Mouse (Mus musculus) left cerebral cortex, postnatal 14 days (tissue): ENCODE results near the gene Themis2. TPM values are rescaled to one million over a fixed set of nuclear protein-coding genes. Genes with fewer than 3 reads are reported as not detected.

Experiments used
- DNase-seq, 2 experiments: peaks; one replicate each; pipeline ENCODE4 v3.0.0; 2021 to 2022; ENCODE audit warnings: low spot score in 2 of 2, mixed read lengths in 1 of 2
- intact Hi-C: fragments of 180-260 bp; cut with DNase I; formaldehyde crosslinking; loops from one replicate; pipeline ENCODE4 v1.15.1; 2025
- long read RNA-seq, 2 experiments: library from polyadenylated mRNA; stranded (forward); transcript quantifications; one replicate each; pipeline ENCODE4 v2.0.0; 2021
- total RNA-seq, 2 experiments: library from RNA; stranded (reverse); gene quantifications; 2 replicates each; pipeline ENCODE4 v1.2.3; 2021

Themis2 gene
- total RNA-seq: under 1 TPM; 0.90 to 0.97 TPM
- long read RNA-seq, experiment 1: 0 reads
- long read RNA-seq, experiment 2, partial matches to known transcripts: 0 of 1 reads
- long read RNA-seq, experiment 2, other reads (novel, unspliced or antisense): 0 of 1 reads

DNA sequence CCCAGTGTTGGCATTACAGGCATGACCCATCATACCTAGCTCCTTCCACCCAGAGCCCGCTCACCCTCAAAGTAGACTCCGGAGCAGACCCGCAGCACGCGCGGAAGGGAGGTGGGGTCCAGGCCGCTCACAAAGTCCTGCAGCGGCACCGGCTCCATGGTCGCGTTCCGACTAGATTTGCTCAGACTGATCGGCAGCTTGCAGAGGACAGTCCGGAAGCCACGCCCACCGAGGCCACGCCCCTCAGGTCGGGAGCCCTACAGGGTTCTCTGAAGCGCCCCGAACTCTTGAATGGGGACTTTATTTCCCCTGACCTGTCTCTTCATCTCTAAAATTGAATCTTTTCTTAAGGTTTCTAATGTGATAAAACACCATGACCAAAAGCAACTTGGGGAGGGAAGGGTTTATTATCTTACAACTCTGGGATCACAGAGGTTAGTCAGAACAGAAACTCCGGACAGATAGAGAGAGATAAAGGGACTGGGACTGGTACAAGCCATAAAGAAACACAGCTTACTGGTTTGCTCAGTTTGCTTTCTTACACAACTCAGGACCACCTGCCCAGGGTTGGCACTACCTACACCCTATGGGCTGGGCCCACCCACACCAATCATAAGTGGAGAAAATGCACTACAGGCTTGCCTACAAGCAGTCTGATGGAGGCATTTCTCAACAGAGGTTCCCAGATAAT lies at the start of gene Themis2:
Gene Themis2 (minus strand): TSS at position 192 of the 691 bp plus-strand sequence.
- intact Hi-C loops: no loop called here
- DNase-seq: peak in 1 of 2 experiments; percentile 49

DNA sequence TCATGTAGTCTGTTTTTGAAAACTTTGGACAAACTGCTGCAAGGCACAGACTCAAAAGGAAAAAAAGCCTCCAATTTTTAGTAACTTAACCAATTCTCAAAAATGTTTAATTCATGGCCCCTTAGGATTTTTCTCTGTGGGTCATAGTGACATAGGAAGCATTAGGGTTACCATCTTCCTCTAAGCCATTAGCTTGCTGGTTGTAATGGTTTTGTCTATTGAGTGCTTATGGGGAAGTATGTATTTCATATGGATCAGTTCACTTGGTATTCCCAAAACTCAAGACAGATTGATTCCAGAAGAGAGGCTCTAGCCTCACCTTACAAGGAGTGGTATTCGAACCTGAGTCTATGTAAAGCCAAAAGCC lies 47.5 kb upstream of the Themis2 start:
- DNase-seq: no peak
- intact Hi-C loops: loop anchor here (5.0 kb wide), 1 partner anchor 79 kb away; the partner anchor contains the start of gene Fam76a

DNA sequence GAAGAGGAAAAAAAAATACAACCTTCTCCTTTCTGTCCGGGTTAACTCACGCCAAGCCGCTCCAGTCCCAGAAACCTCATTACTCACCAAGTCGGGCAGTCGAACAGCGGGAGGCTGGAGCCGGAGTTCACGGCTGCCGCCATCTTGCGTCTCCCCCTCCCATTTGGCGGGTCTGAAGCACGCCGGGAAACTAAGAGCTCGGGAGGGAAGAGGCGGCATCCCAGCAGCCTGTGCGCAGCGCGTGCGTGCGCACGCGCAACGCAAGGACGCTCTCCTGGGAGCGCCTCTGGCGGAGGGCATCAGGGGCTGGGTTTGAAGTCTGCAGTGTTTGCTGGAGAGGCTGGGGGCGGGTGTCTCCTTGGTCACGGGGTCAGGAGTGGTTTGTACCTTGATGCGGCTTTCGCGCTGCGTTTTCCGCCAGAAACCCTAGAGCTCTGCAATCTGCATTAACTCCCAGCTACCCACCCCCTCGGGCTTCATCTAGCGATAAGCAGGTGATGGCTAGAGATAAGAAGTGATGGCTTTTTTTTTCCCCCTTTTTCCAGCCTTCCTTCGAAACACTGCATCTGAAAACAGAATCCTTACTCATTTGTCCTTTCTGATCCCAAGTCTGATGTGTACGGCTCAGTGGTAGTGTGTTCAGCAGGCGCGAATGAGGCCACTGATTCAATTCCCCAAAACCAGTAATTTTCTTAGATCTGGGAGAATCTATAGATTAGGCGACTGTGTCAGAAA lies 47.0 kb upstream of the Themis2 start, which contains the start of gene Ppp1r8:
Gene Ppp1r8 (minus strand): TSS at position 200 of the 735 bp plus-strand sequence.
- DNase-seq: peak; percentile 92
- intact Hi-C loops: loop anchor here (5.0 kb wide), 1 partner anchor 79 kb away; the partner anchor contains the start of gene Fam76a

DNA sequence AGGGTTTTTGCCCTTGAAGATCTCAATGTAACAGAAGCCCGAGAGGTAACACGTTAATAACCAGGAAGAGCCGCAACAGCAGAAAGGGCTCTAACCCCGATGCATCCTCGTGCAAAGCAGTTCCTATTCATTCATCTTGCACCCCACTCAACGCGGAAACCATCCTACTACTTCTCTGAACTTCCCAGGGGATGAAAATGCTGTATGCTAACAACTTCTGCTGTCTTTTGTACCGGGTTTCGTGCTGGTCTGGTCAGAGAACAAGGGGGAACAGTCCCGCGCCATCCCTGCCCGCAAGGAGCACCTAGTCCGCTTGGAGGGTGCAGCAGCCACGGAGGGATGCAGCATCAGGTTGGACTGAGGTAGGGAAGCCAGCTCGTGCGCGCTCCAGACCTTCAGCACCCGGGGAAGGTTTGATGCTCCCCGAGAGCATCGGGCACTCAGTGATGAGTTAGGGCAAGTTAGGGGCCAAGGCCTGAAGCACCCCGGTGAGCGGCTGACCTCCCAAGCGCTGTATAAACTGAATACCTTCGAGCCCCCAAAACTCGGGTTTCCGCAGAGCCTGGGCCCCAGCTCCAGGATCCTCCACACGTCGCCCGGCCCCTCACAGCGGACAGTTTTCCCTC lies 46.2 kb upstream of the Themis2 start:
- intact Hi-C loops: loop anchor here (5.0 kb wide), 1 partner anchor 80 kb away; the partner anchor contains the start of gene Fam76a
- DNase-seq: no peak

DNA sequence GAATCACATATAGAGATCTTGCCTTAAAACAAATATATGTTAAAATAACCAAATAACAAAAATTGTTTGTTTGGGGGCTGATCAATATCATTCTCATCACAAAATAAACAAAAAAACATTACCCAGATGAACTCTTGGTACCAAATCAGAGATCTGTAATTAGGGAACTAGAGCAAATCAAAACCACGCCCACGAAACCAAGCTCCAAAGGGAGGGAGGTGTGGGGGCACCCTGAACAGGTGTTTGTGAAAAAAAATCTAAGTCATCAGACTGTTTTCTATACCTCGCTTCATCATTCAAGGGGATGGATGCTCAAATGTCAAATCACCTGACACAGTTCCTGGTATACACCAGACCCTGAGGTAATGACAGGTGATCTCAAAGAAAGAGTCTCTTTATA lies 45.3 kb upstream of the Themis2 start:
- DNase-seq: no peak
- intact Hi-C loops: loop anchor here (5.0 kb wide), 1 partner anchor 81 kb away; the partner anchor contains the start of gene Fam76a

DNA sequence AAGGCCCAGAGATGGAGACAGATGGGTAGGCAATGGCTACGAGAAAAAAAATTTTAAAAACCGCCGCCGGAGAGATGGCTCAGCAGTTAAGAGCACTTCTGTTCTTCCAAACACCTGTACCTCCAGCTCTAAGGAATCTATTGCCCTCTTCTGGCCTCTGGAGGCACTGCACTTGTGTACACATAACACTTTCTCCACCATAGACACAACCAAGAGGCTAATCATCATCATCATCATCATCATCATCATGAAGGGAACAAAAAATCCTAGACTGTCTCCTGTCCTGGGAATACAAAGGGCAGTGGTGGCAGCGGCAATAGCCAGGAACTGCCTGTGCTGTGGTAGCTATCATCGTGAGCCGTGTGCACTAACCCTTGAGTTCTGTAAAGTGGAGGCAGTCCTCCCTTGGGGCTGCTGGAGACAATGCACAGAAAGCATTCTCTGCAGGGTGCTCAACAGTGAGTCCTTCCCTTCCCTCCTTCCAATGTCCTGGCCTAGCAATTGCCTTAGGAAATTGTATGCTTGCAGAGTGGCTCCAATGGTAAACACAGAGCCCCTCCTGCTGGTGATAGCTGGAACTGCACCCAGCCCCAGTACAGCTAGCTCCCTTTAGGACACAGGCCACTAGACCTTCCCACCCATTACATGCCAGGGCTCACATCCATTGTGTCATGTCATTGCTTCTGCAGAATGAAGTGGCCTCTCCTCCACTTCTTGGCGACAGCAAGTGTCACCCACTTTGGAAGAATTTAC lies 27.6 kb upstream of the Themis2 start:
- intact Hi-C loops: loop anchor here (2.0 to 10.0 kb wide), 2 partner anchors 47 to 129 kb away; no protein-coding TSS in a partner anchor
- DNase-seq: peak; percentile 73 to 78

DNA sequence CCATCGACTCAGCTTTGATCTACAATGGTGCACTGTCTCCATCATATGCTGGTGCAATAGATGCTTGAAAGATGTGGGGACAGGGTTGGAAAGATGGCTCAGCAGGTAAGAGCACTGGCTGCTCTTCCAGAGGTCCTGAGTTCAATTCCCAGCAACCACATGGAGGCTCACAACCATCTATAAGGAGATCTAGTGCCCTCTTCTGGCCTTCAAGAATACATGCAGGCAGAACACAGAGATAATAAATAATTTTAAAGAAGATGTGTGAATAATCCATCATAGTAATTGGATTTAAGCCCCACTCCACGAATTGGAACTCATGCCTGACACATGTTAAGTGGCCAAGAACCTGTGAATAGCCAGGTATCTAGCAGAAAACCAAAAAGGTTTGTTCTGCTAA lies 22.3 kb upstream of the Themis2 start:
- intact Hi-C loops: no loop called here

DNA sequence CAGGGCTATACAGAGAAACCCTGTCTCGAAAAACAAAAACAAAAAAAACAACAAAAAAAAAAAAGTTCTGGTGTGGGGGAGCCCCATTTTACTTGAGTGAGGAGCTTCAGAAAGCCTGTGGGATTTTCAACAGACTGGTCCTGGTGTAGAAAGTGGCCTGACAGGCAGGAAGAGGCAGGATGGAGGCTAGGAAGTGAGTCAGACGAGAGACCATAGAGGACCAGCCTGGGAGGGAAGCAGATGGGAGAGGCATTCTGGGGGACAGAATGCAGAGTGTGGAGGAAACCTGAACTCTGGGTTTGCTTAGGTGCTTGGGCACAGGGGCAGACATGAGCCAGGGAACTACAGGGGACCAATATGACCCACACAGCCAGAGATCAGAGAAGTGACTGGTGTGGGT lies 20.7 kb upstream of the Themis2 start:
- no peak for DNase-seq
- intact Hi-C loops: no loop called here

More for the DNA sequence above, 22.3 kb upstream of the Themis2 start:
- DNase-seq: no peak

DNA sequence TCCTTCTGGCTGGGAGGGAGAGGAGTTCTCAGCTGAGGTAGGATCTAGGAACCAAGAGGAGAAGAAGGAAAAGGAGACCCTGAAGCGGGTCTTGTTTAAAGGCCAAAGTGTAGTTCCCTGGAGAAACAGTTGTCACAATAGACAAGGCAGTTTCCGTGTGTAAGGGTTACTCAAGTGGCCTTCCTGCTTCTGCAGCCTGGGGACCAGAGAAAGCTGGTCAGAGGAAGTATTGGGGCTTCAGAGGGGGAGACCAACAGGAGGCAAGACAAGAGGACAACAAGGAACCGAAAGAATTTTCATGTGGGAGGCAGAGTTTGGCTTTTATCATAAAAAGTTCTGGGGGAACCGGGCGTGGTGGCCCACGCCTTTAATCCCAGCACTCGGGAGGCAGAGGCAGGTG lies 20.2 kb upstream of the Themis2 start:
- intact Hi-C loops: no loop called here
- no peak for DNase-seq

DNA sequence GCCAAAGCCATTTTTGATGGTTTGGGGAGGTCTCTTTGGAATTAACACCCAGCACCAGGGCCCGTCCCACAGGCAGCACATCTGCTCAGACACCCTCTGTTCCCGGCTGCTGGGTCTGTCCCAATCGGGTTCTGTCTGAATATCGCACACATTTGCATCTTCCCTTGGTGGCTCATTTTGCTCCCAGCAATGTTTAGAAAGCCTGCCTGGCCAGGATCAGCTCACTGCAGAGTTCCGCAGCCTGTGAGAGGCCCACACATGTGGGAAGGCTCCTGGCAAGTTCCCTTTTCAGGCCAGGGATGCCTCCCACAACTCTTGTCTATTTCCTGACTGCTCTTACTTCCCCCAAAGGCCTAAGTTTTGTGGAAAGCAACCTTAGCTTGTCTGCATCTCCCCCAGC lies 13.4 kb upstream of the Themis2 start:
- intact Hi-C loops: no loop called here
- DNase-seq: peak; percentile 57 to 65

DNA sequence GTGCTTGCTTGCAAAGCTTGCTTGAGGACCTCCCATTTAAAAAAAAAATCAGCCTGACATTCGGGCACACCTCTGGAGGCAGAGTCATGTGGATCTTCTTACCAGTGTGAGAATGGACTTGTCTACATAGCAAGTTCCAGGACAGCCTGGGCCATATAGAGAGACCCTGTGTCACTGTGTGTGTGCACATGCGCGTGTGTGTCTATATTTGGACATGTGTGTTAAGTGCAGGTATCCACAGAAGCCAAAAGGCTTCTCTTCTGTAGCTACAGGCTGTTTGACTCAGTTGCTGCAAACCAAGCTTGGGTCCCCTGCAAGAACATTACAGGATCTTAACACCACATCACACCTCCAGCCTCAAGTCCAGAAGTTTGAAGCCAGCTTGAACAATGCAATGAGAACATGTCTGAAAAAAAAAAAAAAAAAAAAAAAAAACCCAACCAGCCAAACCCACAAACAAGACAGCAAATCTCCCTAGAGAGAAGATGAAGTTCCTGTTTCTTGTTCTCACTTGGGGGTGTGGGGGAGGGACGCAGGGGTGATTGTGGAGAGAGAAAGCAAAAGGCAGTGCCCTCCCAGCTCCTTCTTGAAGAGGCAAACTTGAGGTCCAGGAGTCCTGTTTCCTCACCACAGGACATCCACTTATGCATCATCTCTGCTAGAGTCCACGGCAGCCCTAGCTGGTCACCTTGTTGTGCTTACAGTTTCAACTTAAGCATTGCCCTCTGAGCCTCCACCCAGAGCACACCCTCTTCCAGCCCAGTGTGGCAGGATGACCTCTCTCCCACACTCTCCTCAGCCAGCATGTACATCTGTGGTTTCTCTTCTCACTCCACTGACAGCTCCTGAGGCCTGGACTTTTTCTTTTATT lies 11.8 kb upstream of the Themis2 start:
- intact Hi-C loops: no loop called here

DNA sequence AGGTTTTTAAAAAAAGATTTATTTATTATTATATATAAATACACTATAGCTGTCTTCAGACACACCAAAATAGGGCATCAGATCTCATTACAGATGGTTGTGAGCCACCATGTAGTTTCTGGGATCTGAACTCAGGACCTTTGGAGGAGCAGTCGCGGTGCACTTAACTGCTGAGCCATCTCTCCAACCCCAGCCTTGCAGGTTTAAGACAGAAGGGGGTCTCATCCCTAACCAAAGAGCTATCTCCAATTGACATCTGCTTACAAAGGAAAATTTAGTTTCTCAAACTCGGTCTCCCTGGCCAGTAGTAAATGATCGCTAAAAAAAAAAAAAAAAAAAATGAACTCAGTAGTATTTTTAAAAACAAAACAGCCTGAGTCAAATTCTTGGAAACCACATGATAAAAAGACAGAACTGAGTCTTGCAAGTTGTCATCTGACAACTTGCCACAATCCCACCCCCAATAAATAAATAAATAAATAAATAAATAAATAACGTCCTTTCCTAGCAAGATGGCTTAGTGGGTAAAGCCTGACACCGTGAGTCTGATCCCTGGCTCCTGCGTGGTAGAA lies 10.5 kb upstream of the Themis2 start:
- intact Hi-C loops: no loop called here

More for the DNA sequence above, 11.8 kb upstream of the Themis2 start:
- no peak for DNase-seq

DNA sequence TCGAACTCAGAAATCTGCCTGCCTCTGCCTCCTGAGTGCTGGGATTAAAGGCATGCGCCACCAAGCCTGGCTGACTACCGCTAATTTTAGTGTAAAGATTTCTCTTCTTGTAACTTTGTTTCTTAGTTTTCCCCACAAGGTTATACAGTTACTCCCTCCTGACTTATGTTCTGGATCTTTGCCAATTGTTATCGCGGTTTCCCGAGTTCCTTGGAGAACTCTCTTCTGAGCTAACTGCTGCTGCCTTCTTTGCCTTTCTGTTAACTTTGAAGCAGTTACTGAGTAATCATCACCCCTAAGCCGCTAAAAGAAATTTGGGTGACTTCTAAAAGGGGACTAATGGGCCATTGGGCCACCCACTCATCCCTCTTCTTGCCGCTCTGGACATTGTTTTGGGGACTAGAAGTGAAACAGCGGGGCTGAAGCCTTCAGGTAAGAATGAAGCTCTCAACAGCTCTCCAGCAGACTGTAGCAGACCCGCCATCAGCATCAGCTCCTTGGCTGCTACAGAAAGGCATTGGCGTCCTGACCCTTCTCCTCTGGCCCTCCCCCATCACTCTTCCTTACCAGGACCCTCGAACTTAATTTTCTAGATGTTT lies 9.5 kb upstream of the Themis2 start:
- no peak for DNase-seq
- intact Hi-C loops: no loop called here

More for the DNA sequence above, 10.5 kb upstream of the Themis2 start:
- DNase-seq: no peak

DNA sequence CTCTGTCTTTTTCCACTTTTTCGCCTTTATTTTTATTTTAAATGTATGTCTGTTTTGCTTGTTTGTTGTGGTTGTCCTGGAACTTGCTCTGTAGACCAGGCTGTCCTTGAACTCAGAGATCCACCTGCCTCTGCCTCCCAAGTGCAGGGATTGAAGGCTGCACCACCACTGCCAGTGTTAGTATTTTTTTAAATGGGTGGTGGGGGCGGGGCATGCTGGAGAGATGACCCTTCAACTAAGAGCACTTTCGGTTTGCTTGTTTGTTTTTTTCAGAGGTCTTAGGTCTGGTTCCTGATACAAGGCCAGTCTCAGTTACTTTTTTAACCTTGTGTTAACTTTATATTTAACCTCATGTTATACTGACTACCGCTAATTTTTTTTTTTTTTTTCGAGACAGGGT lies 9.0 kb upstream of the Themis2 start:
- intact Hi-C loops: no loop called here
- DNase-seq: no peak

DNA sequence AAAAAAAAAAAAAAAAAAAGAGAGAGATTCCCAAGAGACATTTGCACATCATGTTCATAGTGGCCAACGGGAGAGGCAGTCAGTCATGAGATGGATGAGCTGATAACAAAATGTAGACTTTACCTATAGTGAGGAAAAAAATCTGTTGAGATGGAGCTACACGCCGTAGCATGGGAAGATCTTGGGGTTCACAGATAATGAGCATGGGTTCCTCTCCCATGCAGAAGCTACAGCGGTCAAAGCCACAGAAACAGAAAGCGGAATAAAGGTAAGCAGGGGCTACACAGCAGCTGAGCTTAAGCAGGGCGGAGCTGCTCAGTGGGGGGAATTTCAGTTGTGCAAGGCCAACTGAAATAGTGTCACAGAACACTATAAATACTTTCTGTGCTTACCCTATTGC lies 8.1 kb upstream of the Themis2 start:
- no peak for DNase-seq
- intact Hi-C loops: no loop called here

DNA sequence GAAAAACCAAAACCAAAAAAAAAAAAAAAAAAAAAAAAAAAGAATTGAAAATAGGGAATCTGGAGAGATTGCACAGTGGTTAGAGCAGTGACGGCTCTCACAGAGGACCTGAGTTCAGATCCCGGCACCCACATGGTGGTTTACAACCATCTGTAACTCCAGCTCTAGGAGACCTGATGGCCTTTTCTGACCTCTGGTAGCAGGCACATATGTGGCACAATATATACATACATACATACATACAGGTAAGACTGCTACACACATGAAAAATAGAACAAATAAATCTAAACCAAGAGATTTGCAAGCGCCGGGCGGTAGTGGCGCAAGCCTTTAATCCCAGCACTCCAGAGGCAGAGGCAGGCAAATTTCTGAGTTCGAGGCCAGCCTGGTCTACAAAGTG lies 7.7 kb upstream of the Themis2 start:
- intact Hi-C loops: no loop called here
- DNase-seq: no peak

DNA sequence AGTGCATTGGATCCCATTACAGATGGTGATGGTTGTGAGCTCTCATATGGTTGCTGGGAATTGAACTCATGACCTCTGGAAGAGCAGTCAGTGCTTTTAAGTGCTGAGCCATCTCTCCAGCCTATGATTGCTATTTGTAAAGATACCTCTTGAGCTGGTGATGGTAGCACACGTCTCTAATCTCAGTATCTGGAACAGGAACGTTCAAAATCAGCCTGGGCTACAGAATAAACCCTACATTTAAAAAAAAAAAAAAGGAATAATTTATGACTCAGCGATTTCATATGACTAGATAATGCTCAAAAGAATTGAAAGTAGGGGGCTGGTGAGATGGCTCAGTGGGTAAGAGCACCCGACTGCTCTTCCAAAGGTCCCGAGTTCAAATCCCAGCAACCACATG lies 7.0 kb upstream of the Themis2 start:
- DNase-seq: no peak
- intact Hi-C loops: no loop called here
